Mouse (Mus musculus) T-cell, adult 2 months (primary cell): ENCODE results near the gene Fcgbp.
"Not testable (repeated sequence)": the region's sequence is repeated elsewhere in the genome, so short reads cannot be mapped to it uniquely, and the experiment has no call there.

Source experiments
- DNase-seq: peaks from one replicate; pipeline ENCODE4 v3.0.0; 2022; ENCODE audit warnings: low spot score

The Fcgbp gene

GRCm38 (mm10) chr7:28070531-28071298 is at the start of gene Fcgbp:
Fcgbp (plus strand) TSS chr7:28071236.
- no peak for DNase-seq

- no peak for DNase-seq
Observed at GRCm38 (mm10) chr7:28044524-28044923, 26.5 kb upstream of the Fcgbp start.

- DNase-seq: peak; percentile 99
Observed at GRCm38 (mm10) chr7:28049476-28050409, 21.3 kb upstream of the Fcgbp start, which contains the start of gene Psmc4. Psmc4 (minus strand) TSS chr7:28050101.

- DNase-seq: no peak
Observed at GRCm38 (mm10) chr7:28050584-28050983, 20.5 kb upstream of the Fcgbp start.

- no peak for DNase-seq
Observed at GRCm38 (mm10) chr7:28053046-28053930, 17.7 kb upstream of the Fcgbp start.

DNA sequence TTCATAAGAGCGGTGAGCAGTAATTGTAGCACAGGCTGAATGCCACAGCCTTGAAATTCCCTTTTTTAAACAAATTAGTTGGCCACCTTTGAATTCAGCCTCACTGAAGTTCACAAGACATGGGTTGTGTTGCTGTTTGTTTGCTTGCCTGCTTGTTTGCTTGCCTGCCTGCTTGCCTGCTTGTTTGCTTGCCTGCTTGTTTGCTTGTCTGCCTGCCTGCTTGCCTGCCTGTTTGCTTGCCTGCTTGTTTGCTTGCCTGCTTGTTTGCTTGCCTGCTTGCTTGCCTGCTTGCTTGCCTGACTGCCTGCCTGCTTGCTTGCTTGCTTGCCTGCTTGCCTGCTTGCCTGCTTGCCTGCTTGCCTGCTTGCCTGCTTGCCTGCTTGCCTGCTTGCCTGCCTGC is 11.1 kb upstream of the Fcgbp start:
- no peak for DNase-seq

GRCm38 (mm10) chr7:28068661-28069060 is 2.4 kb upstream of the Fcgbp start:
- DNase-seq: no peak

- no peak for DNase-seq
Observed at GRCm38 (mm10) chr7:28069546-28070172, 1.4 kb upstream of the Fcgbp start.

DNA sequence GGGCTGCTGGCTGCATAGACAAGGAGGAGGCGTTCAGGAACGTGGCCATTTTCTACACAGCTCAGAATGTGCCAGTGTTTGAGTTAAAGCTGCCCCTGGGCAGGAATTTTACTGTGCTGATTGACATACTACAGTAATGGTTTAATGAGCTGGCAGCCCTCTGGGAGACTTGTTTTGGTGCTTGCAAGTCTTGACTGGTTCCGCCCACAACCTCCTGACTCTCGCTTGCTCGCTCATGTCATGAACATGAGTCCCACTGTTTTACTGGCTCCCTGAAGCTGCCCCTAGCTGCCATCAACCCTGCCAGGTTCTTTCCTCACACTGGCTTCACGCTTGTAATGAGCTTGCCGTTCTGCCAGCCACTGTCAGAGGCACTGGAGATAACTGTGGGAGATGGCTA is 13.2 kb downstream of the Fcgbp start:
- no peak for DNase-seq

- no peak for DNase-seq
Observed at GRCm38 (mm10) chr7:28086236-28086635, 15.2 kb downstream of the Fcgbp start.

DNA sequence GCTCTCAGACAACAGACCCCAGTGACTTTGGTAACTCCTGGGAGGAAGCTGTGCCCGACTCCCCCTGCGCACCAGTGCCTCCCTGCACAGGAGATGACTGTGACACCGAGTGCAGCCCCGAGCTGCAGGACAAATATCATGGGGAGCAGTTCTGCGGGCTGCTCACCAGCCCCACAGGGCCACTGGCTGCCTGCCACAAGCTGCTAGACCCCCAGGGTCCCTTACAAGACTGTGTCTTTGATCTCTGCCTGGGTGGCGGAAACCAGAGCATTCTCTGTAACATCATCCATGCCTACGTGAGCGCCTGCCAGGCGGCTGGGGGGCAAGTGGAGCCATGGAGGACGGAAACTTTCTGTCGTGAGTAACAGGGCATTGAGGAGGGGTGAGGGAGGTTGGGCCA is 22.5 kb downstream of the Fcgbp start:
- no peak for DNase-seq

GRCm38 (mm10) chr7:28099101-28099500 is 28.1 kb downstream of the Fcgbp start:
- no peak for DNase-seq

DNA sequence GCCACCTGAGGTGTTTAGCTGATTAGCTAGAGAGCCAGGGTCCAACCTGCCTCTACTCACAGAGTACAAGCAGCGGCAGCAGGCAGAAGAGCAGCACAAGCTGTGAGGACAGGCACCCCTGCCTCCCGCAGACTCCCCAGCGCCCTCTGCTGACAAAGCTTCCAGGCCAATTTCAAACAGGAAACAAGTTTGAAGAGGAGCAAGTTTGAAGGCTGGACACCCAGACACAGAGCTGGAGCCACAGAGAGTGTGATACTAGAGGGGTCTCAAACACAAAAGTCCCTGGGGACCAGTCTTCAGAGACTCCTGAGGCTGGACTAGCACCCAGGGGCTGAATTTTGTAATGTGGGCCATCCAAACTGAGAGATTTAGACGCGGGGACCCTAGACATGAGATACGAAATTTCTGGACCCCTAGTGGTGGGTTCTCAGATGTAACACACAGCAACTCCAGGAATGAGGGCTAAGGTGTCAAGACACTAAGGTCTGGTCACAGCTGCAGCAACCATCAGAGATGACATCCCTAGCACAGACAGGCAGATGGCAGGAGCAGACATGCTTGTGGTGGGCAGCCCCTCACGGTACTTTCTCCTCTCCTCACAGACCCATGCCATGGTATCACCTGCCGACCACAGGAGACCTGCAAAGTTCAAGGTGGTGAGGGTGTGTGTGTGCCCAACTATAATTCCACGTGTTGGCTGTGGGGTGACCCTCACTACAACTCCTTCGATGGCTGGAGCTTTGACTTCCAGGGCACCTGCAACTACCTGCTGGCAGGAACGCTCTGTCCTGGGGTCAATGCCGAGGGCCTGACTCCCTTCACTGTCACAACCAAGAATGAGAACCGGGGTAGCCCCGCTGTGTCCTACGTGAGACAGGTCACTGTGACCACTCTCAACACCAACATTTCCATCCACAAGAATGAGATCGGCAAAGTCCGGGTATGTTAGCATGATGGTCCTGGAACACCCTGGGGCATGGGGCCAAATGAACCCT is 29.9 kb downstream of the Fcgbp start:
- peak; percentile 41 for DNase-seq

- not testable (repeated sequence) for DNase-seq
Observed at GRCm38 (mm10) chr7:28102936-28103335, 31.9 kb downstream of the Fcgbp start.

GRCm38 (mm10) chr7:28104670-28105069 is 33.6 kb downstream of the Fcgbp start:
- DNase-seq: no peak

DNA sequence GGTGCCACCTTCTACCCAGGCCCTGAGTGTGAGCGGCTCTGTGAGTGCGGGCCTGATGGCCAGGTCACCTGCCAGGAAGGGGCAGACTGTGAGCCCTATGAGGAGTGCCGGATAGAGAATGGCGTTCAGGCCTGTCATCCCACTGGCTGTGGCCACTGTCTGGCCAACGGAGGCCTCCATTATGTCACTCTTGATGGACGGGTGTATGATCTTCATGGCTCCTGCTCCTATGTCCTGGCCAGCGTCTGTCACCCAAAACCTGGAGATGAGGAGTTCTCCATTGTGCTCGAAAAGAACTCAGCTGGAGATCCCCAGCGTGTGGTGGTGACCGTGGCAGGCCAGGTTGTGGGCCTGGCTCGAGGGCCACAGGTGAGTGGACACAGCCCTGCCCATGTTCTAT is 35.2 kb downstream of the Fcgbp start:
- DNase-seq: no peak

GRCm38 (mm10) chr7:28114648-28115047 is 43.6 kb downstream of the Fcgbp start:
- no peak for DNase-seq

DNA sequence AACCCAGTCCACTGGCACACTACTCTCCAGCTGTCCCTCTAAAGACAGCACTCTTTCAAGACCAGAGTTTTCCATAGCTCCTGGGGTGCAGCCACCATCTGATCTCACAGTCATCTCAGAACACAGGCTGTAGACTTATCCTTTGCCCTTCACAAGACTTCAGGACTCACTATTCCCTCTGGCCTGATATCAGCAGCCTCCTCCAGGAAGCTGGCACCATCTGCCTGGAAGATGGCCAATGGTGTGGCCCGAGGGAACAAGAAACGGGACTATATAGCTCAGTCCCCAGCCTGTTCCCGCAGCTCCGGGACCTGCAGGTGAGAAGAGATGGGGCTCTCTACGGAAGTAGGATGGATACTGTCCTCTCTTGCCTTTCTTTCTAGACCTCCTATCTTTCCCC is 58.1 kb downstream of the Fcgbp start, which contains the start of gene 9530053A07Rik:
9530053A07Rik (plus strand) TSS at position 301 of the 400 bp plus-strand sequence.
- DNase-seq: no peak

GRCm38 (mm10) chr7:28137613-28138012 is 66.6 kb downstream of the Fcgbp start:
- DNase-seq: no peak

DNA sequence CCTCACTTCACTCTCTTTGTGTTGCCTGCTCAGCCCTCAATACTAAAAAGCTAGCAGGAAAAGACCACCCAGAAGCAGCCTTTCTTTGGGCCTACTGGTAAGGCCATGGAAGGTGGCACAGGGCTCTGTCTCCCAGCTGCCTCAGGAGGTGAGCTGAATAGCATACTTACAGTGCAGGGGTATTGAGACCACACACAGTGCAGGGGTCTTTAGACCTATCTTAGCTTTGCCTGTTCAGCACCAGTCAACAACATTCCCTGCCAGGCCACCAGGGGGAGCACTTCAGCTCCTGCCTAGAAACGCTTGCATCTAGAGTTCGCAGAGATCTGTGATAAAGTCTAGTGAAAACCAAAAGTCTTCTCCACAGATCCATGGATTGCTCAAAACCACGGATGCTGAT is 77.2 kb downstream of the Fcgbp start:
- peak; percentile 65 for DNase-seq
